Mouse (Mus musculus) kidney, adult 8-10 months (tissue): Measurements from ENCODE around the gene Nutf2.

Source experiments
- DNase-seq, 2 experiments: peaks; one replicate each; pipeline ENCODE4 v3.0.0; 2022

Gene Nutf2

DNA sequence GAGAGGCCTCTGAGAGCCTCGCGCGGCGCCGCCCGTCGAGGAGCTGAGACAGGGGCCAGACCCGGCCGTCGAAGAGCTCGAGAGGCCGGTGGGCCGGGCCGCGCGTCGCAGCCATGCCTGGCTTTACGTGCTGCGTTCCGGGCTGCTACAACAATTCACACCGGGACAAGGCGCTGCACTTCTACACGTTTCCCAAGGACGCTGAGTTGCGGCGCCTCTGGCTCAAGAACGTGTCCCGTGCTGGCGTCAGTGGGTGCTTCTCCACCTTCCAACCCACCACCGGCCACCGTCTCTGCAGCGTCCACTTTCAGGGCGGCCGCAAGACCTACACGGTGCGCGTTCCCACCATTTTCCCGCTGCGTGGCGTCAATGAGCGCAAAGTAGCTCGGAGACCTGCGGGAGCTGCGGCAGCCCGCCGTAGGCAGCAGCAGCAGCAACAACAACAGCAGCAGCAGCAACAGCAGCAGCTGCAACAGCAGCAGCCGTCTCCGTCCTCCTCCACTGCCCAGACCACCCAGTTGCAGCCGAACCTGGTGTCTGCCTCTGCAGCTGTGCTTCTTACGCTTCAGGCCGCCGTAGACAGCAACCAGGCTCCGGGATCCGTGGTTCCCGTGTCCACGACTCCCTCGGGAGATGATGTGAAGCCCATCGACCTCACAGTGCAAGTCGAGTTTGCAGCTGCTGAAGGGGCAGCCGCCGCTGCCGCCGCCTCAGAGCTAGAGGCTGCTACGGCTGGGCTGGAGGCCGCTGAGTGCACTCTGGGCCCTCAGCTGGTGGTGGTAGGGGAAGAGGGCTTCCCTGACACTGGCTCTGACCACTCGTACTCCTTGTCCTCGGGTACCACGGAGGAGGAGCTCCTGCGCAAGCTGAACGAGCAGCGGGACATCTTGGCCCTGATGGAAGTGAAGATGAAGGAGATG, 4.9 kb upstream of the Nutf2 start:
- peak in 1 of 2 experiments; percentile 42 for DNase-seq

DNA sequence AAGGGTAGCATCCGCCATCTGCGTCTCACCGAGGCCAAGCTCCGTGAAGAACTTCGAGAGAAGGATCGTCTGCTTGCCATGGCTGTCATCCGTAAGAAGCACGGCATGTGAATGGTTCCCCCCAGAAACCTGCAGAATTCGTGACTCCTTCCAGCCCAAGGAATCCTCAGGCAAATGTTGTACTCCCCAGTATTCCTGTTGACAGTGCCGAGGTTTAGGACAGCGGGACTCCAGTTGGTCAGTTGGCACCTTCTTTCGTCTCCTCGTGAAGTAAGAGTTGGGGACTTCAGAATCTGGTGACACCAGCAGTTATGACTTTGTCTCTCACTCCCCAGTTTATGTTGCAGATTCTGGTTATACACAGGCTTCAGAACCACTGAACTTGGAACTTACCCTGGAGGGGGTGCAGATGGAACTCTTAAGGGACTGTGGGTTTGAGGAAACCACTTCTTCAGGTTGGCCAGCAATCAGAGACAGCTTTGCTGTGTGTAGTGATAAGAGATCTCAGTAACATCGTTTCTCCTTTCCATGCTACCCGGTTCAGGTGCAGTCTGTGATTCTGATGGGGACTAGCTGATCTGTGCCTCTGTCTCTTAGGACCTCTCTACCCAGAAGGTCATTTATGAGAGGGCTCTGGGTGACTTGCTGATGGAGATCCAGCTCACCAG, 4.1 kb upstream of the Nutf2 start:
- no peak for DNase-seq

GRCm38 (mm10) chr8:105858495-105858894, 1.9 kb upstream of the Nutf2 start:
- DNase-seq, result no peak

DNA sequence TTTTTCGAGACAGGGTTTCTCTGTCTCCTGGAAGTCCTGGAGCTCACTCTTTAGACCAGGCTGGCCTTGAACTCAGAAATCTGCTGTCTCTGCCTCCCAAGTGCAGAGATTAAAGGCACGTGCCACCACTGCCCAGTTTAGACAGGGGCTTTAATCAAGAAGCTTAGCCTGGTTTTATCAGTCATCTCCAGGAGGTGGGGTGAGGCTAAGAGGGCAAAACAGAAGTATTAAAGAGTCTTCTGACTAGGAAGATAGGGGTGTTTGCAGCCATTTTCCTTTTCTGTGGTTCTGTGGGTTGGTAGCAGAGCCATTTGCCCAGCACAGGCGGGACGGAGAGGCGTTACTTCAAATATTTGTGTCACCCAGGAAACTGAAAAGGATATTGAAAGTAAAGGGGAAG, 1.1 kb upstream of the Nutf2 start:
- no peak for DNase-seq

GRCm38 (mm10) chr8:105861951-105862350, 1.6 kb downstream of the Nutf2 start:
- DNase-seq, result no peak

DNA sequence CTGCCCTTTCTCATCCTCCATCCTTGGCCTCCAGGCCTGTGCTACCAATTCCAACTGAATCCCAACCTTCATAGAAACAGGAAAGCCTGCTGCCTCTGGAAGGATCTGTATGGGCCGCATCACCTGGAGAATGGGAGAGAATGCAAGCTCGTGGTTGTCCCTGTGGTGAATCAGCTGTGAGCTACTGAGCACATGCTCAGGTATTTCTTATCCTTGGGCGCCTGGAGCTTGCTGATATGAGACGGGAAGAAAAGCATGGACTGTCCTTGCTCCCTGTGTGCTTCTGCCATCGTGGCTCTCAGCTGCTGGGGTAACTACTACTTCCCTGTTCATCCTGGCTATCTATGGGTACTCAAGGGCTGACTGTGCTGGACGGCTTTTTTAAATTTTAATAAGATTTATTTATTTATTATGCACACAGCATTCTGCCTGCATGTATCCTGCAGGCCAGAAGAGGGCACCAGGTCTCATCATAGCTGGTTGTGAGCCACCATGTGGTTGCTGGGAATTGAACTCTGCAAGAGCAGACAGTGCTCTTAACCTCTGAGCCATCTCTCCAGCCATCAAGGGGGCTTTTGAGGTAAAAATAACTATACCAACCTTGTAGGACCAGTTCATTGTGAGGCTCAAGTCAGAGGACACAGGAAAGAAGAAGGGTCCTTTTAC, 6.1 kb downstream of the Nutf2 start:
- no peak for DNase-seq

DNA sequence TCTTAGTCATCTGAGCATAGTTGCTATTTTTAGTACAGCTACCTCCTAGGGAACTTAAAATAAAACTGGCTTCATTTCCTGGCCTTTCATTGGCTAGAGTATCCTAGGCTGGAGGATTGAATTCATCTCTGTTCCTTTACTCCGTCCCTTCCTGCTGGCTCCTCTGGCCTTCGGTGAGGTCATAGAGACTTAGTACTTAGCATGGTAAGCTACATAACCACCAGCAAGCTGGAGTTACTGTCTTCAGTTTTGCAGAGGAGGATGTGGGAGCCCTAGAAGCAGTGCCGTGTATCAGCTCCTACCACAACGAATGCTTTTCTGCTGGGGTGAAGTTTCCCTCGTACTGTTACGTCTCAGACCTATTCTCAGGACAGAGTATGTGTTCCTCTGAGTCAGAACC, 13.9 kb downstream of the Nutf2 start:
- DNase-seq, result no peak

DNA sequence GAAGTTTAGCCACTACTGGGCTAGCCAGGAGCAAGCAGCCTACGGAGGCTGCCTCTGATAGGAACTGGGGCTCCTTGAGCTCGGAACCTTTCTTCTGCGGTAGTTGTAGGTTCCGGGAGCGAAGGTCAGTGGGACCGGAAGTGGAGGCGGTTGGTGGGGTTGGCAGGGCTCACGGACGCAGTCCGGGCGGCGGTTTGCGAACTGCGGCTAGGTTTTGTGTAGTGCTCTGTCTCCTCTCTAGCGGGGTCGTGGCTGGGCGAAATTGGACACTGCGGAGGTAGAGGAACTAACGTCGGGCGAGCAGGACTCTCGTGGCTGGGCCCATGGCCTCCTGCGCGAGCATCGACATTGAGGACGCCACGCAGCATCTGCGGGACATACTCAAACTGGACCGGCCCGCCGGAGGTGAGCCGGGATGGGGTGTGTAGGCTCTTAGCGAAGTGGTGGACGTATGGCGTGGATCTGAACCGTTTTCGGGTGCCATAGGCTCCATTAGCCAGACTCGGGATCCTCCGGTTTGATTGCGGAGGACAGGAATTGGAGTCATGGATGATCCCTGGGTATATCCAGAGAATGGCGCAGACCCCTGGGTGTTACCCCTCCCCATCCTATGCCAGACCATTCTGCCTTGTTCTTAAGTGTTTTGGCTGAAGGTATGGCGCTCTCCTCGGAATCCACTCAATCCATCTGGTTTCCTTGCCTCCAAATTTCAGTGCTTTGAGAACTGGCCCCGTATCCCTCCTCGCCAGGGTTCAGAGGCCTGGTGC, 20.6 kb downstream of the Nutf2 start, which contains the start of gene Edc4:
Gene Edc4 (plus strand): TSS at position 128 of the 767 bp plus-strand sequence.
- peak; percentile 70 to 89 for DNase-seq

- no peak for DNase-seq
Measured at GRCm38 (mm10) chr8:105889756-105890465, 29.5 kb downstream of the Nutf2 start.

DNA sequence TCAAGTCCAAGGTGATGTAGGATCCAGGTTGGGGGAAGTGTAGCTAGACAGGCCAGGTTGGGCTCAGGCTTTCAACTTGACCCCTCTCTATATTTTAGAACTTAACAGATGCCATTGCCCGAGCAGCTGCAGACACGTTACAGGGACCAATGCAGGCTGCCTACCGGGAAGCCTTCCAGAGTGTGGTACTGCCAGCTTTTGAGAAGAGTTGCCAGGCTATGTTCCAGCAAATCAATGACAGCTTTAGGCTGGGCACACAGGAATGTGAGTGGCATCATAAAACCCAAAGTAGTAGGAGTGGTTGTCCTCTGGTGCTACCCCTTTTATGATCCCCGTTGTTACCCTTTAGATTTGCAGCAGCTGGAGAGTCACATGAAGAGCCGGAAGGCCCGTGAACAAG, 30.5 kb downstream of the Nutf2 start:
- DNase-seq, result no peak

- peak in 1 of 2 experiments; percentile 30 for DNase-seq
Measured at GRCm38 (mm10) chr8:105892432-105892831, 32.1 kb downstream of the Nutf2 start.

- peak; percentile 72 to 73 for DNase-seq
Measured at GRCm38 (mm10) chr8:105893339-105893738, 33.0 kb downstream of the Nutf2 start, which contains the start of gene Nrn1l. TSS of gene Nrn1l (plus strand) at chr8:105893567.

GRCm38 (mm10) chr8:105897801-105898480, 37.6 kb downstream of the Nutf2 start:
- no peak for DNase-seq

DNA sequence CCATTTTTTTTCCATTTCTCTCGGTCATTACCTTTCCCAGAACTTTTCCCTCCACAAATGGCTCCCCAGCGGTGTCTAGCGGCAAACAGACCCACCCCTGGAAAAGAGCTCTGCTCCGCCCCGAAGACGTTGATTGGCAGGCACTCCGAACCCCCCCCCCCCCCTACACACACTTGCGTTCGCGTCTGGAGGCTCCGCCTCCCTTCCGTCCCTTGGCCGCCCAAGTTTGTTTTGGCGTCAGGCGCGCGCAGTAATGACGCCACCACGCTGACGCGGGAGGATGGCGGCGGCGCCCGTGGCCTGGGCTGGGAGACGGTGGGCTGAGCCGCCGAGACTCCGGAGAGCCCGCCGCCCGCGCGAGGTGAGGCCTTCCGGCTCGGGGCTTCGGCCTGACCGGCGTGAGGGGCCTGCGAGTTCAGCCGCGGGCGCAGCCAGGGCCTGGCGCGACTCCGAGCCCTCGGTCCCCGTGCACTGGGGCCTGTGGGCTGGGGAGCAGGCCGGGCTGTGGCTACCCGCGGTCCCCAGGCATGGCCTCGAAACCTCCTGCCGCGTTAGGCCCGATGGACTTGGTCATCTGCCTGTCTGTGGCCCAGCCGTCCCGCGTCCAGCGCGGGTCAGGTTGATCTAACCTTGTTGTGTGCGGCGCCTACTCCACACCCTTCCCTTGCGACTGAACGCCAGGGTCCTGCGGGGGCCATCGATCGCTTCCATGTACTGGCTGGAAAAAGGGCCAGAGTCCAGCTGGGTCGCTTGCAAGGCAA, 40.0 kb downstream of the Nutf2 start, which contains the start of gene Pskh1:
Gene Pskh1 (plus strand): TSS at position 262 of the 761 bp plus-strand sequence.
- peak; percentile 84 to 91 for DNase-seq

- no peak for DNase-seq
Measured at GRCm38 (mm10) chr8:105900941-105901616, 40.7 kb downstream of the Nutf2 start.

- no peak for DNase-seq
Measured at GRCm38 (mm10) chr8:105919390-105919789, 59.0 kb downstream of the Nutf2 start.

- DNase-seq, result no peak
Measured at GRCm38 (mm10) chr8:105925123-105925522, 64.7 kb downstream of the Nutf2 start.
